Mouse (Mus musculus) hindbrain, embryonic 16.5 days (tissue): ENCODE measurements at regions not wholly inside any gene's neighbourhood (a gene's known extent, or its start where the extent isn't known, plus 50 kb on each side); places are given as distances from the start of the nearest gene placed in this dataset.

Source experiments
- ATAC-seq: fragments of 200-750 bp; cut with Nextera tagmentation; 2 replicates; pipeline ENCODE4 v1.8.0; 2017; ENCODE audit warnings: moderate TSS enrichment, moderate library complexity
- H3K27ac ChIP-seq: fragments of 300-500 bp; sonication (generic); 2 replicates; pipeline ENCODE4 v1.5.1; 2014; ENCODE audit warnings: low read depth, mild to moderate bottlenecking, control low read depth, low read length, moderate library complexity
- H3K27me3 ChIP-seq: fragments of 300-500 bp; sonication (generic); replicated peaks from 2 replicates; pipeline ENCODE4 v1.6.1; 2014; ENCODE audit warnings: low read length; ENCODE audit not compliant: control insufficient read depth, insufficient read depth
- H3K36me3 ChIP-seq: fragments of 300-500 bp; sonication (generic); 2 replicates; pipeline ENCODE4 v1.6.1; 2014; ENCODE audit warnings: mild to moderate bottlenecking, low read length, moderate library complexity, mixed read lengths; ENCODE audit not compliant: control insufficient read depth, insufficient read depth
- H3K4me1 ChIP-seq: fragments of 300-500 bp; sonication (generic); 2 replicates; pipeline ENCODE4 v1.6.1; 2014; ENCODE audit warnings: low read depth, low read length; ENCODE audit not compliant: control insufficient read depth, insufficient read depth
- H3K4me2 ChIP-seq: fragments of 300-500 bp; sonication (generic); 2 replicates; pipeline ENCODE4 v1.6.1; 2014; ENCODE audit warnings: mild to moderate bottlenecking, low read length, control low read depth, moderate library complexity
- H3K4me3 ChIP-seq: fragments of 300-500 bp; sonication (generic); 2 replicates; pipeline ENCODE4 v1.5.1; 2014; ENCODE audit warnings: mild to moderate bottlenecking, low read length, control low read depth, moderate library complexity
- H3K9ac ChIP-seq: fragments of 300-500 bp; sonication (generic); 2 replicates; pipeline ENCODE4 v1.6.1; 2014; ENCODE audit warnings: low read depth, mild to moderate bottlenecking, control low read depth, low read length, moderate library complexity
- H3K9me3 ChIP-seq: fragments of 300-500 bp; sonication (generic); 2 replicates; pipeline ENCODE4 v1.6.1; 2014; ENCODE audit warnings: mild to moderate bottlenecking, low read length, moderate library complexity; ENCODE audit not compliant: control insufficient read depth
- WGBS: fragments of 180-500 bp; shearing (Covaris S2); extraction: QIAGEN DNeasy Blood & Tissue Kit; methylation state at CpG from one replicate; pipeline ENCODE4 v1.1.7; 2014; 5-methylcytosine and 5-hydroxymethylcytosine counted together

DNA sequence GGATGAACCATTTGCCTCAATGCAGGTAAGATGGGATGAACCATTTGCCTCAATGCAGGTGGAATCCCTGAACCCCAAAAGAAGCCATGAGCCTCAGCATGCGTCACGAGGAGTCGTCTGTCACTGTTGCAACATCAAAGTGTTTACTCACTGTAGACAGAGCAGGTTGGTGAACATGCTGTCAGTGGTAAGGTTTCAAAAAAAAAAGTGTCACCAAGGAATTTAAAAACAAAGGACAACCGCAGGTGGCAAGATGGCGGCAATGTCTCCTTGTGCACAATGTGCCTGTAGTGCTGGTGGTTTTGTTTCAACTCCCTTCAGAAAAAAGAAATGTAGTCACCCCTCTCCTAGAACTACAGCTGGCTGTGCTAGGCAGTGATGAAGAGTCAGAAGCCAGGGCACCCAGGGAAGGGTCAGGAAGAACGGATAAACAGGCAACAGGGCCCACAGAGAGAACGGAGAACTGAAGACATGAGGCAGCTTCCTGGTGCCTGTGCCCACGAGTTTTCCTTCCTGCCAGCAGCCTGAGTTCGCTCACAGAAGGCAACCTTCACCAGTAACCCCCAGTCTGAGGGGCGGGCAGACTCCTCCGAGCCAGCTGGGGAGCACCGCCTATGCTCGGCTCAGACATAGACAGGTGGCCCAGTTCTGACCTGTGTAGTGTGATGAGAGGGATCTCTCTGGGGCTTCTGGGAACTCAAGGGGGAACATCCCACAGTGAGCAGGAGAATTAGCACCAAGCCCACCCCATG is 223.9 kb downstream of the Bcl11b start:
- WGBS: 89% methylated on average over 13 of the region's 13 CpGs
- Histone ChIP-seq H3K27ac (no peak overlapping the region), H3K4me2 (no peak overlapping the region), H3K9me3 (no peaks in the 10 kb centered on the region), H3K4me3 (no peak overlapping the region), H3K9ac (no peak overlapping the region), H3K36me3 (no peaks in the 10 kb centered on the region), H3K27me3 (no peaks in the 10 kb centered on the region), H3K4me1 (no peaks in the 10 kb centered on the region)
- no peak for ATAC-seq

DNA sequence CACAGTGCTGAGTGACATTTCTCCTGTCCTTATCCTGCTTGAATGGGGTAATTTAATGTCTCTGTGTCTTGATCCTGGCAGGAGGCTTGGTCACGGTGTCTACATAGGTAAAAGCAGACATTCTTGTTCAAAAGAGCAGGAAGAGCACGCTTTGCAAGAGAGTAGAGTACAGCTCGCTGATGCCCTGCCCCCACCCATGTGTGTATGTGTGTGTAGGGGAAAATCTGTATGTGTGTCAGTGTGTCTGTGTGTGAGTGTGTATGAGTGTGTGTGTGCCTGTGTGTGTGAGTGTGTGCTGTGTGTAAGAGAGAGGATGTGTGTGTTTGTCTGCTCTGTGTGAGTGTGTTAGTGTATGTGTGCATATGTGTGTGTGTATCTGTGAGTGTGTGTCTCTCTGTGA is 221.3 kb downstream of the Bcl11b start:
- ATAC-seq: no peak

DNA sequence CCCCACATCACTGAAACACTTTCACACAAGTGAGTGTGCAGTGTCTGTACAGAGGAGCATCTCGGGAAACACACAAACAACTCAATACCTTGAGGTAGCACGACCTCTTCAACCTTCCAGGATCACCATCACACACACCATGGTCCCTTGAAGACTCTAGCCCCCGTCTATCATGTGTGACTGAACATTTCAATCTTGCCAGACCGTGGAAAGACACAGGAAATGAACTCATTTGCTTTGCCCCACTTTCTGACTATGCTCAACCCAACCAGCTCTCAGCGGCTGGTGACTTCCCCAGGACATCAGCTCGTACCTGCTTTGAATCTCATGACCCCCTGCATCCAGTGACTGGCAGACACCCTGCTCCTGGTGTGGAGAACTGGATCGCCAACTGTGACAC is 219.6 kb downstream of the Bcl11b start:
- no peak overlapping the region for H3K4me3 ChIP-seq
- 83% methylated on average over 7 of the region's 7 CpGs for WGBS

More for the DNA sequence above, 221.3 kb downstream of the Bcl11b start:
- Histone ChIP-seq H3K9me3 (no peaks in the 10 kb centered on the region), H3K4me3 (no peak overlapping the region), H3K4me2 (no peak overlapping the region), H3K9ac (no peak overlapping the region), H3K4me1 (no peaks in the 10 kb centered on the region), H3K27ac (no peak overlapping the region), H3K27me3 (no peaks in the 10 kb centered on the region), H3K36me3 (no peaks in the 10 kb centered on the region)
- 68% methylated on average over 3 of the region's 3 CpGs for WGBS

DNA sequence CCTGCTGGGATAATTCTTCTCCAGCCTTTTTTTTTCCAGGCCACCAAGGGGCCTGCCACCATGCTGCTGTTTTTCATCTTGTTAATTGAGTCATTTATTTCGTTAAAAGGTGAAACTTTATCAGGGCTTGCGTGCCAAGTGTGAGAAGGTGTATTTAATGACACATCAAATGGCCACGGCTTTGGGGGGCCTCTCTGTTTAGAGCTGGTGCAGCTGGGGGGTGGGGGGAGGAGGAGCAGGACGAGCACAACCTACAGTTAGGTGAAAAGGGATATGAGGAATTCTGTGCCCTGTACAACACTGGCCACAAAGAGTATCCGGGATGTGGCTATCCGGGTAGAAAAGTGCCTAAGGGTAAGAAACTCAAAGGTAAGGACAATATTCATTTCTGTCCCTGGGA is 213.6 kb downstream of the Bcl11b start:
- ATAC-seq: no peak
- Histone ChIP-seq H3K27me3 (no peaks in the 10 kb centered on the region), H3K27ac (no peak overlapping the region), H3K36me3 (no peaks in the 10 kb centered on the region), H3K4me1 (no peaks in the 10 kb centered on the region; the same call in 1 of the 2 replicates), H3K4me3 (no peak overlapping the region), H3K9me3 (no peaks in the 10 kb centered on the region), H3K9ac (no peak overlapping the region), H3K4me2 (no peak overlapping the region)
- 37% methylated on average over 6 of the region's 6 CpGs for WGBS

More for the DNA sequence above, 219.6 kb downstream of the Bcl11b start:
- no peak overlapping the region for H3K27ac ChIP-seq
- H3K4me2 ChIP-seq: no peak overlapping the region
- no peak overlapping the region for H3K9ac ChIP-seq
- H3K36me3 ChIP-seq: no peaks in the 10 kb centered on the region
- no peak for ATAC-seq
- H3K9me3 ChIP-seq: no peaks in the 10 kb centered on the region
- no peaks in the 10 kb centered on the region for H3K4me1 ChIP-seq
- H3K27me3 ChIP-seq: no peaks in the 10 kb centered on the region

DNA sequence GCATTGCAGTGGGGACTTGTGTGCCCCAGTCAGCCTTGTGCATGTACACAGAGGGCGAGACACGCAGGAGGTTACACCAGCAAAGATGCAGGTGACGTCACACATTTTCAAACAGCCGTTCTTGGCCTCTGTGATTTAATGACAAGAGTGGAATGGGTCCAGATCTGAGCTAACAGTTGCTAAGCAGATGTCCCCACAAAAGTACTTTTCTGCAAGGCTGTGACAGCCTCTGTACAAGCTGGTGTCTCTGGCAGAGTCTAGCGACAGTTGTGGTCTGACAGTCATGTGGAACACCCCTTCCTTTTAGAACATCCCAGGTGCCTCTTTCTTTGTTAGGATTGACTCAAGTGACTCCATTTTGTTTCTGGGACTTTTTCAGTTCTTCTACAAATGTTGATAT is 203.1 kb downstream of the Bcl11b start:
- H3K36me3 ChIP-seq: no peaks in the 10 kb centered on the region
- no peaks in the 10 kb centered on the region for H3K9me3 ChIP-seq
- H3K9ac ChIP-seq: no peak overlapping the region
- no peak overlapping the region for H3K4me3 ChIP-seq
- no peak for ATAC-seq
- H3K27ac ChIP-seq: no peak overlapping the region
- no peaks in the 10 kb centered on the region for H3K27me3 ChIP-seq
- H3K4me2 ChIP-seq: no peak overlapping the region
- 87% methylated on average over 5 of the region's 5 CpGs for WGBS
- H3K4me1 ChIP-seq: no peaks in the 10 kb centered on the region

DNA sequence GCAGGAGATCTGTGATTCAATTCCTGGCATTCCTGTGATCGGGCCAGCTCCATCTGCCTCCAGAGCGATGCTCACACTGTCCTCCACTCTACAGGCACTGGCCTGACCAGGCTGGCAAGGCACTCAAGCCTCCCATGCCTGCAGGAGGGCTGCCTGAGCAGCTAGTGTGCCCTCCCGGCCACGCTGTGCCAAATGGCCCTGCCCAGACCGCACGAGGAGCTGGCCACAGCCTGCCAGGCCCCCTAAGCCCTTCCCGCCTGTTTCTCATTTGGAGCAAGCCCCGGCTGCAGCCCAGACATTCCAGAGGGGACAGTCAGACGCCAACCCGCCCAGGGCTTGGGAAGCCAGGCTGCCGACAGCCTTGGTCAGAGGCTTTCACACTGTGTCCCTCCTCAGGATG is 195.8 kb downstream of the Bcl11b start:
- H3K9me3 ChIP-seq: no peaks in the 10 kb centered on the region
- H3K27me3 ChIP-seq: no peaks in the 10 kb centered on the region
- no peak overlapping the region for H3K4me3 ChIP-seq
- H3K4me1 ChIP-seq: peaks cover 9% of the 10 kb centered on the region
- H3K4me2 ChIP-seq: no peak overlapping the region
- no peaks in the 10 kb centered on the region for H3K36me3 ChIP-seq
- ATAC-seq: peak; percentile 70
- no peak overlapping the region for H3K27ac ChIP-seq
- H3K9ac ChIP-seq: no peak overlapping the region
- 34% methylated on average over 11 of the region's 11 CpGs for WGBS

DNA sequence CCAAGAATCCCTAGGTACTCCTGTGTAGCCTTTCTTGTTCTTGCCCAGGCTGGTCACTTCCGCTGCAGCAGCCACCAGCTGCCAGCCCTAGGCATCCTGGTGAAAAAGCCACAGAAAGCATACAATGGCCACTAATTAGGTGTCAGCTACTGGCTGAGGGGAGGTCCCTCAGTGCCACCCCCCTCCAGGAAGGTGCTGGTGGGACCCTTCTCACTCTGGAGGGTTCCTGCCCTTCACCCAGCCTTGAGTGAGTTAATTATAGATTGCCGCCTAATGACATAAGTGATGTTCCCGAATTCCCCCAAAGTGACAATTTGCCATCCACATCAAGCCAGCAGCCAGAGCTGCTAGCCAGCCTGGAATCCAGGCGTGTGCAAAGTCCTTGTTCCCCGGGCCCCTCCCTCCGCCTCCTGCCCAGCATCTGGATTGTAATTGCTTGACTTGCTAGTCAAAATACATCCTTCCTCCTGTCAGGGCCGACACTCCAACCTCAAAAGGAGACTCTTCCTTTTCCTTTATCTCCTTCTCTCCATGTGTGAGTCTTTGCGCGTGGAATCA is 195.2 kb downstream of the Bcl11b start:
- no peaks in the 10 kb centered on the region for H3K9me3 ChIP-seq
- ATAC-seq: no peak; the same call in 1 of the 2 replicates
- WGBS: 63% methylated on average over 9 of the region's 9 CpGs

DNA sequence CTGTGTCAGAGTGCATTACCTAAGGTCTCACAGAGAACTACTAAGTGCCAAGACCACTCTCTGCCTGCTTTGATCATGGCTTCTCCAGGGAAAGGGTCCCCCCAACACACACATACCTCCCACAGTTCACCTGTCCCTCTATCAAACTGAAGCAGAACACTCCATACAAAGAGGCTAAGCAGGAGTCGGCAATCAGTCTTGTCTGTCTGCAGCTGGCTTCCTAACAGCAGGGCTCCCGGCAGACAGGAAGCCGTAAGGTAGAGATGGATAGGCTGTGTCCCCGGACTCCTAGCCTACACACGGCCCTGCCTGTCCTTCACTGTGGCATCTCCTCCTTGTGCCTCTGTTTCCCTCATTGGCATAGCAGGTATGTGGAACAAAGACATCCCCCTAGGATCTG is 192.2 kb downstream of the Bcl11b start:
- Histone ChIP-seq H3K4me1 (peaks cover 9% of the 10 kb centered on the region), H3K9me3 (no peaks in the 10 kb centered on the region), H3K9ac (no peak overlapping the region)

More for the DNA sequence above, 195.2 kb downstream of the Bcl11b start:
- Histone ChIP-seq H3K27ac (no peak overlapping the region), H3K4me3 (no peak overlapping the region), H3K9ac (no peak overlapping the region), H3K4me1 (peaks cover 9% of the 10 kb centered on the region), H3K4me2 (no peak overlapping the region), H3K36me3 (no peaks in the 10 kb centered on the region), H3K27me3 (no peaks in the 10 kb centered on the region)

DNA sequence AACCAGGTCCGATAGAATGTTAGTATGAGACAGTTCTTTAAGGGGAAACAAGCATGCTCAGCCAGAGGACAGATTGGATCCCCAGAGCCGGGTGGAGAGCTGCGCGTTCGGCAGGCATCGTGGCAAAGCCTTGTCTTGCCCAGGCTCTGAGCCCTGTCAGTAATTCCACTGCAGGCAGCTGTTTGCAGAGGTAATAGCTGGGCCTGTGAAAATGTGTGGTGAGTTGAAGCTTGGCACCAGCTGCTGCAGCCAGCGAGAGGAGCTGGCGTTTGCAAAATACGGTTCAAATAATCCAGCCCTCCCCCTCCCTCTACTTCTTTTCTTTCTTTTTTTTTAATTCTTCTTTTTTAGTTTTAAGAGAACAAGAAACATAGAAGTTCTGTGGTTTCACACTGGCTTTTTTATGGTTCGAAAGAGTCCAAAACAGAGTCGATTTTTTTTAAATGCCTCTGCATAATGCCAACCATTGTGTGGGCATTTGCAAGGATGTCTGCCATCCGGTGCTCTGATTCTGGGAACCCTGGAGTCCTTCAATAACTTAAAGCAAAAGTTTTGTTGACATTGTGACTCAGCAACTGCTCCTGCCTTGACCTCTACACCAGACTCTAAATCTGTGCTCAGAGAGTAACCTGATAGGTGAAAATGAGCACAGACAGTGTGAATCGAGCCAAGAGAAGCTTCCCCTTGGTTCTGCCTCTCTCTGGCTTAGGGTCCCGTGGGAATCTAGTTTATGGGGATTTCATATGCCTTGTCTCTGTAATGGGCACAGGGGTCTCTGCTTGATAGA is 190.7 kb downstream of the Bcl11b start:
- WGBS: 58% methylated on average over 14 of the region's 14 CpGs

More for the DNA sequence above, 192.2 kb downstream of the Bcl11b start:
- Histone ChIP-seq H3K36me3 (no peaks in the 10 kb centered on the region), H3K4me3 (no peak overlapping the region), H3K4me2 (no peak overlapping the region), H3K27ac (no peak overlapping the region), H3K27me3 (no peaks in the 10 kb centered on the region)
- 42% methylated on average over 5 of the region's 5 CpGs for WGBS
- ATAC-seq: no peak

More for the DNA sequence above, 190.7 kb downstream of the Bcl11b start:
- Histone ChIP-seq H3K4me1 (peaks cover 6% of the 10 kb centered on the region), H3K27me3 (no peaks in the 10 kb centered on the region), H3K9ac (no peak overlapping the region), H3K36me3 (no peaks in the 10 kb centered on the region), H3K4me3 (no peak overlapping the region), H3K4me2 (no peak overlapping the region), H3K9me3 (0 out of 2 replicates have a peak, but pooled peaks cover under 1% of the 10 kb centered on the region), H3K27ac (no peak overlapping the region)
- ATAC-seq: no peak
